Mouse (Mus musculus) embryonic facial prominence, embryonic 12.5 days (tissue): ENCODE measurements around the gene Ubb. TPM values are rescaled to one million over a fixed set of nuclear protein-coding genes. Genes with fewer than 3 reads are reported as not detected.

Experiments used
- ATAC-seq: fragments of 200-750 bp; cut with Nextera tagmentation; 2 replicates; pipeline ENCODE4 v1.8.0; 2017; ENCODE audit not compliant: insufficient number of reproducible peaks, insufficient read depth, low FRiP score, low TSS enrichment
- H3K27ac ChIP-seq: fragments of 300-500 bp; sonication (generic); 2 replicates; pipeline ENCODE4 v1.5.1; 2016; ENCODE audit warnings: mild to moderate bottlenecking
- H3K27me3 ChIP-seq: fragments of 300-500 bp; sonication (generic); 2 replicates; pipeline ENCODE4 v1.6.1; 2016; ENCODE audit warnings: mild to moderate bottlenecking, moderate library complexity
- H3K36me3 ChIP-seq: fragments of 300-500 bp; sonication (generic); 2 replicates; pipeline ENCODE4 v1.6.1; 2016; ENCODE audit warnings: mild to moderate bottlenecking
- H3K4me1 ChIP-seq: fragments of 300-500 bp; sonication (generic); 2 replicates; pipeline ENCODE4 v1.6.1; 2016
- H3K4me2 ChIP-seq: fragments of 300-500 bp; sonication (generic); replicated peaks from 2 replicates; pipeline ENCODE4 v1.6.1; 2016; ENCODE audit warnings: mild to moderate bottlenecking, moderate library complexity
- H3K4me3 ChIP-seq: fragments of 300-500 bp; sonication (generic); 2 replicates; pipeline ENCODE4 v1.5.1; 2016; ENCODE audit warnings: mild to moderate bottlenecking
- H3K9ac ChIP-seq: fragments of 300-500 bp; sonication (generic); 2 replicates; pipeline ENCODE4 v1.6.1; 2016; ENCODE audit warnings: mild to moderate bottlenecking, moderate library complexity
- H3K9me3 ChIP-seq: fragments of 300-500 bp; sonication (generic); 2 replicates; pipeline ENCODE4 v1.6.1; 2016; ENCODE audit warnings: mild to moderate bottlenecking, moderate library complexity
- WGBS: fragments of 180-500 bp; shearing (Covaris S2); methylation state at CpG from one replicate; pipeline ENCODE4 v1.1.7; 2016; 5-methylcytosine and 5-hydroxymethylcytosine counted together
- polyA plus RNA-seq: library from polyadenylated mRNA; unstranded; fragments of >200 nt; fragmentation: Nextera tagmentation; extraction: Ambion mirVana; gene quantifications from 2 replicates; pipeline ENCODE4 v1.2.1, GENCODE M21; 2016

Ubb gene
- polyA plus RNA-seq, 1 experiment from 2014 or later: 3,442 TPM

- 92% methylated on average over 4 of the region's 4 CpGs for WGBS
- H3K4me3 ChIP-seq: no peak overlapping the region
- ATAC-seq: no peak
- H3K9ac ChIP-seq: no peak overlapping the region
- H3K27me3 ChIP-seq: no peaks in the 10 kb centered on the region
- 0 out of 2 replicates have a peak, but pooled peaks cover 5% of the 10 kb centered on the region for H3K4me1 ChIP-seq
- H3K27ac ChIP-seq: no peak overlapping the region
- no peak overlapping the region for H3K4me2 ChIP-seq
- H3K9me3 ChIP-seq: no peaks in the 10 kb centered on the region
- H3K36me3 ChIP-seq: no peaks in the 10 kb centered on the region
These were observed 47.6 kb downstream of the Ubb start for GRCm38 (mm10) chr11:62598571-62598970.

GRCm38 (mm10) chr11:62601732-62602618, 51.0 kb downstream of the Ubb start:
- H3K9me3 ChIP-seq: no peaks in the 10 kb centered on the region
- 12% methylated on average over 17 of the region's 17 CpGs for WGBS
- H3K27ac ChIP-seq: peak overlapping the region; percentile 95
- peak overlapping the region; percentile 81 for H3K4me2 ChIP-seq
- no peak for ATAC-seq
- H3K4me1 ChIP-seq: peaks cover 28% of the 10 kb centered on the region
- peak overlapping the region; percentile 97 for H3K9ac ChIP-seq
- H3K4me3 ChIP-seq: peak overlapping the region; percentile 95
- H3K27me3 ChIP-seq: no peaks in the 10 kb centered on the region
- H3K36me3 ChIP-seq: peaks cover 31% of the 10 kb centered on the region

Other genes with a start within 250 kb of the Ubb start
- gene Pigl, start 92.7 kb upstream of the Ubb start, polyA plus RNA-seq: 10.5 and 11.0 TPM in 2 replicates
- 187 and 199 TPM in 2 replicates for gene Ncor1, start 92.6 kb upstream of the Ubb start, polyA plus RNA-seq
- gene Cenpv, start 11.9 kb upstream of the Ubb start, polyA plus RNA-seq: 47.1 and 48.1 TPM in 2 replicates
- gene Trpv2, start 23.3 kb downstream of the Ubb start, polyA plus RNA-seq: 4.5 and 5.9 TPM in 2 replicates
- gene Lrrc75a, start 97.4 kb downstream of the Ubb start, polyA plus RNA-seq: 22.6 and 24.4 TPM in 2 replicates
- 59.4 and 62.3 TPM in 2 replicates for gene Mmgt2, start 97.5 kb downstream of the Ubb start, polyA plus RNA-seq
- gene Zfp287, start 180.7 kb downstream of the Ubb start, polyA plus RNA-seq: 16.9 and 18.7 TPM in 2 replicates
- gene Gm10428, start 201.9 kb downstream of the Ubb start, polyA plus RNA-seq: not detected in 2 replicates
- 38.0 and 40.4 TPM in 2 replicates for gene Zfp286, start 238.3 kb downstream of the Ubb start, polyA plus RNA-seq